Mouse (Mus musculus) midbrain, postnatal 0 days (tissue): ENCODE measurements around the gene Fam131a. TPM values are rescaled to one million over a fixed set of nuclear protein-coding genes. Genes with fewer than 3 reads are reported as not detected.

Source experiments
- ATAC-seq: fragments of 200-750 bp; cut with Nextera tagmentation; 2 replicates; pipeline ENCODE4 v1.8.0; 2017; ENCODE audit warnings: moderate number of reproducible peaks, mild to moderate bottlenecking, moderate TSS enrichment, moderate library complexity; ENCODE audit not compliant: low FRiP score
- DNase-seq: peaks from one replicate; pipeline ENCODE4 v3.0.0-alpha.2; 2015; ENCODE audit warnings: low spot score
- H3K27ac ChIP-seq: fragments of 300-500 bp; sonication (generic); 2 replicates; pipeline ENCODE4 v1.5.1; 2014; ENCODE audit warnings: low read depth, mild to moderate bottlenecking, low read length, mixed read lengths
- H3K27me3 ChIP-seq: fragments of 300-500 bp; sonication (generic); 2 replicates; pipeline ENCODE4 v1.6.1; 2014; ENCODE audit warnings: low read length, control low read depth, mixed read lengths; ENCODE audit not compliant: insufficient read depth
- H3K36me3 ChIP-seq: fragments of 300-500 bp; sonication (generic); 2 replicates; pipeline ENCODE4 v1.6.1; 2014; ENCODE audit warnings: low read length, control low read depth, mixed read lengths; ENCODE audit not compliant: insufficient read depth
- H3K4me1 ChIP-seq: fragments of 300-500 bp; sonication (generic); 2 replicates; pipeline ENCODE4 v1.6.1; 2014; ENCODE audit warnings: mild to moderate bottlenecking, control low read depth, antibody characterized with exemption, low read length, mixed read lengths; ENCODE audit not compliant: insufficient read depth
- H3K4me2 ChIP-seq: fragments of 300-500 bp; sonication (generic); 2 replicates; pipeline ENCODE4 v1.6.1; 2014; ENCODE audit warnings: low read depth, mild to moderate bottlenecking, low read length, mixed read lengths; ENCODE audit not compliant: poor library complexity, severe bottlenecking
- H3K4me3 ChIP-seq: fragments of 300-500 bp; sonication (generic); 2 replicates; pipeline ENCODE4 v1.5.1; 2014; ENCODE audit warnings: low read depth, mild to moderate bottlenecking, low read length, moderate library complexity
- H3K9ac ChIP-seq: fragments of 300-500 bp; sonication (generic); replicated peaks from 2 replicates; pipeline ENCODE4 v1.6.1; 2014; ENCODE audit warnings: mild to moderate bottlenecking, low read length, moderate library complexity, mixed read lengths; ENCODE audit not compliant: poor library complexity, severe bottlenecking
- H3K9me3 ChIP-seq: fragments of 300-500 bp; sonication (generic); 2 replicates; pipeline ENCODE4 v1.6.1; 2016; ENCODE audit warnings: low read length, control low read depth
- CTCF ChIP-seq: IDR thresholded peaks from 2 replicates; pipeline ENCODE4 v1.5.1; 2016; ENCODE audit warnings: antibody characterized with exemption, mild to moderate bottlenecking
- WGBS: fragments of 180-500 bp; shearing (Covaris S2); extraction: QIAGEN DNeasy Blood & Tissue Kit; methylation state at CpG from one replicate; pipeline ENCODE4 v1.1.7; 2014; 5-methylcytosine and 5-hydroxymethylcytosine counted together
- polyA plus RNA-seq: library from polyadenylated mRNA; unstranded; fragments of >200 nt; fragmentation: Nextera tagmentation; extraction: Ambion mirVana; gene quantifications from 2 replicates; pipeline ENCODE4 v1.2.1, GENCODE M21; 2015
- total RNA-seq: library from RNA; depleted of rRNA; stranded (reverse); fragments of >200 nt; gene quantifications from 2 replicates; pipeline ENCODE4 v1.2.3, GENCODE M21; 2014

Gene Fam131a
- total and polyA plus RNA-seq, 2 experiments from 2014 or later = 70.9 to 173 TPM

- no peak for ATAC-seq
- TF ChIP-seq CTCF = no peak
- no peak for DNase-seq
- WGBS = 78% methylated on average over 9 of the region's 9 CpGs
- no peak overlapping the region for H3K4me3 ChIP-seq
- peaks cover 12% of the 10 kb centered on the region for H3K4me1 ChIP-seq
- no peak overlapping the region for H3K9ac ChIP-seq
- H3K4me2 ChIP-seq = no peak overlapping the region
- no peaks in the 10 kb centered on the region for H3K9me3 ChIP-seq
- H3K36me3 ChIP-seq = peaks cover 33% of the 10 kb centered on the region
- H3K27ac ChIP-seq = no peak overlapping the region
- no peaks in the 10 kb centered on the region for H3K27me3 ChIP-seq
These were observed 19.1 kb downstream of the Fam131a start for GRCm38 (mm10) chr16:20712190-20712589.

GRCm38 (mm10) chr16:20712889-20713288 is 19.8 kb downstream of the Fam131a start:
- Histone ChIP-seq H3K9me3 (no peaks in the 10 kb centered on the region), H3K27ac (no peak overlapping the region), H3K36me3 (peaks cover 29% of the 10 kb centered on the region), H3K4me3 (no peak overlapping the region), H3K4me1 (peaks cover 12% of the 10 kb centered on the region), H3K27me3 (no peaks in the 10 kb centered on the region), H3K4me2 (no peak overlapping the region), H3K9ac (no peak overlapping the region)
- WGBS = 96% methylated on average over 7 of the region's 7 CpGs
- TF ChIP-seq CTCF = no peak
- DNase-seq (no peak), ATAC-seq (no peak)

GRCm38 (mm10) chr16:20714307-20715080 is 21.5 kb downstream of the Fam131a start:
- H3K4me1 ChIP-seq = peaks cover 12% of the 10 kb centered on the region
- ATAC-seq = no peak
- H3K27me3 ChIP-seq = no peaks in the 10 kb centered on the region
- H3K4me3 ChIP-seq = peak overlapping the region; percentile 56
- 32% methylated on average over 11 of the region's 11 CpGs for WGBS
- H3K27ac ChIP-seq = no peak overlapping the region
- peak overlapping the region; percentile 94 for H3K4me2 ChIP-seq
- H3K9me3 ChIP-seq = no peaks in the 10 kb centered on the region
- no peak for DNase-seq
- 0 out of 2 replicates have a peak overlapping the region, but pooled peaks have one; percentile 33 for H3K9ac ChIP-seq
- no peak for TF ChIP-seq CTCF
- H3K36me3 ChIP-seq = peaks cover 20% of the 10 kb centered on the region

DNA sequence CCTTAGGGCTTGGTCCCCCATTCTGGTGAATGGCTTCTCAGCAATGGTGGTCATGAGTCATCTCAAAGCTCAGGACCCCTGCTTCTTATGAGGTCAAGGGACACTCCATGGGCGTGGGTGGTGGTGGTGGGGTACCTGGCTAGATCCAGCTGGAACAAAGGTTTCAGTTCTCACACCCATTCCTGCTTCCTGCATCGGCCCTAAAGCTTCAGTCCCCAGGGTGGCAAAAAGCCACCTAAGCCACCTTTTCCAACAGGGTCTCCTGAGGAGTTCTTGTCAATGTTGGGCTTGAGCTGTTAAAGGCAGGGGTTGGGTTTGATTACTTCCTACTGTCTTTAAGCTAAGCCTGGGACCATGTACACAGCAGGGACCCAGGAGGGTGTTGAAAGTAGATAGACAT is 22.1 kb downstream of the Fam131a start:
- Histone ChIP-seq H3K9me3 (no peaks in the 10 kb centered on the region), H3K4me1 (peaks cover 12% of the 10 kb centered on the region), H3K27me3 (no peaks in the 10 kb centered on the region), H3K36me3 (peaks cover 18% of the 10 kb centered on the region), H3K9ac (peak overlapping the region; percentile 86), H3K4me3 (peak overlapping the region; percentile 56), H3K4me2 (peak overlapping the region; percentile 94), H3K27ac (no peak overlapping the region)
- no peak for ATAC-seq
- DNase-seq = no peak
- 51% methylated on average over 2 of the region's 2 CpGs for WGBS
- no peak for TF ChIP-seq CTCF

DNA sequence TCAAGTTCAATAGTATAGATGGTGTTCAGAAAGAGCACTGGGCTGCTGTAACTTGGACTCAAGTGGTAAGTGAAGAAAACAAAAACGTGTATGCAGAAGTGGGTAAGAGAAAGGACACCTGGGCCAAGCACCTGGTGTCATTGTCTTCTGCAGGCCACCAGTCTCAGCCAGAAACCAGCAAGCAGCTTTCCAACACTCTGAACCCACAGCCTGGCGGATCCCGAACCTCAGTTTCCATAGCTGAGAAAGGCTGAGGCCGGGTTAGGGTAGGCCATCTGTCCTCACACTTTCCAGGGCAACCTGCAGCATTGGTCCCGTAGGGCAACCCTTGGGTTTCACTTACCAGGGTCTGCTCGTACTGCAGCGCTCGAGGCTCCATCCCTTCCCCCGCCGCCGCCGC is 22.5 kb downstream of the Fam131a start:
- TF ChIP-seq CTCF = no peak
- H3K36me3 ChIP-seq = peaks cover 15% of the 10 kb centered on the region; the same call in 1 of the 2 replicates
- peak overlapping the region; percentile 56 for H3K4me3 ChIP-seq
- no peaks in the 10 kb centered on the region for H3K27me3 ChIP-seq
- H3K4me2 ChIP-seq = peak overlapping the region; percentile 94
- WGBS = under 1% methylated on average over 12 of the region's 12 CpGs
- H3K9me3 ChIP-seq = no peaks in the 10 kb centered on the region
- H3K9ac ChIP-seq = peak overlapping the region; percentile 86
- peak overlapping the region; percentile 96 for H3K27ac ChIP-seq
- no peak for DNase-seq
- H3K4me1 ChIP-seq = peaks cover 12% of the 10 kb centered on the region
- ATAC-seq = peak; percentile 10
